Mouse (Mus musculus): ENCODE measurements around the gene Abhd2. TPM values are rescaled to one million over a fixed set of nuclear protein-coding genes. Genes with fewer than 3 reads are reported as not detected.

The Abhd2 gene
- polyA plus RNA-seq, 1 experiment from 2014 or later: 4.3 TPM

DNA sequence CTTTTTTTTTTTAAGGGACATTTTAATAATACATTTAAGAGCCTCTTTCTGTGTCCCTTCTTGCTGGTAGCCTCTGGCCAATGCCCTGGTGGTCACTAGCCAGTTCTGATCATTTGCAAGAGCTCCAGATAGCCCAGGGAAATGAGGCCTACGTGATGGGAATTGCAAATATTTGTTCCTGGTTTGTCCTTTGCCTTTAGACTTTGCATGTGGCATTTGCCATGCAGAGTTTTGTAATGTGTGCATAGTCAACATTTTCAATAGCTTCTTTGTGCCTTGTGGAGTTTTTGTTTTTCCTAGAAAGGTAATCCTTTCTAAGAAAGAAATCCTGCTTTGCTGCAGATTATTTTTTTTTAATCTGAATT lies 37.2 kb downstream of the Abhd2 start:
- no peak for ATAC-seq (ENCODE audit: extremely low read depth, insufficient number of reproducible peaks, low FRiP score, low TSS enrichment)
- H3K4me1 ChIP-seq: peaks cover 44% of the 10 kb centered on the region
- no peak overlapping the region for H3K27ac ChIP-seq (replicated peaks)
- WGBS: 77% methylated on average over 1 of the region's 1 CpGs
- no peak overlapping the region for H3K4me3 ChIP-seq
- no peaks in the 10 kb centered on the region for H3K36me3 ChIP-seq
- H3K27me3 ChIP-seq (replicated peaks): no peaks in the 10 kb centered on the region
- no peak overlapping the region for H3K4me2 ChIP-seq
- H3K9me3 ChIP-seq: no peaks in the 10 kb centered on the region
- H3K9ac ChIP-seq: no peak overlapping the region

DNA sequence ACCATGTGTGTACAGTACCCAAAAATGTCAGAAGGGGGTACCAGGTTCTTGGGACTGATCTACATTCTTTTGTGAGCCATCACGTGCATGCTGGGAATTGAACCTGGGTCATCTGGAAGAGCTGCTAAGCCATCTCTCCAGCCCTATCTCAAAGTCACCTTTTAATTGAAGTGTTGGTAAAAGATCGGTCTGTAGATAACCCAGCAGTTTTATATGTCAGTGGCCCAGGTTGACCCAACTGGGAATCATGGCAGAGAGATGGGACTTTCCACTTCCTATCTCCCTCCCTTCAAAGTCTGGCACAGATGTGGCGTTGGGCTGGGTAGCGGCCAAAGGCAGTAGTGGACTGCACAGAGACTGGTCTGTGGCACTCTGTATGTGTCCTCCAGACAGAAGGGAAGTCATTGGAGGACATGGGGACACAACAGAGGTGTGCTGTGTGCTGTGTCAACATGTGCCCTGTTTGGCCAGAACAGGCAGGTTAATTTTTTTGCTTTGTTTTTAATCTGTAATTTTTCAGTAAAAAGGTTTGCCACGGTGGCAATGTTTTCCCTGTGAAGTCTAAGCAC lies 38.5 kb downstream of the Abhd2 start:
- no peaks in the 10 kb centered on the region for H3K9me3 ChIP-seq
- WGBS: 85% methylated on average over 5 of the region's 5 CpGs
- no peak overlapping the region for H3K9ac ChIP-seq
- H3K4me3 ChIP-seq: no peak overlapping the region
- no peaks in the 10 kb centered on the region for H3K36me3 ChIP-seq
- H3K27me3 ChIP-seq (replicated peaks): no peaks in the 10 kb centered on the region
- H3K4me2 ChIP-seq: no peak overlapping the region
- no peak overlapping the region for H3K27ac ChIP-seq (replicated peaks)
- peaks cover 57% of the 10 kb centered on the region for H3K4me1 ChIP-seq
- no peak for ATAC-seq (ENCODE audit: extremely low read depth, insufficient number of reproducible peaks, low FRiP score, low TSS enrichment)

DNA sequence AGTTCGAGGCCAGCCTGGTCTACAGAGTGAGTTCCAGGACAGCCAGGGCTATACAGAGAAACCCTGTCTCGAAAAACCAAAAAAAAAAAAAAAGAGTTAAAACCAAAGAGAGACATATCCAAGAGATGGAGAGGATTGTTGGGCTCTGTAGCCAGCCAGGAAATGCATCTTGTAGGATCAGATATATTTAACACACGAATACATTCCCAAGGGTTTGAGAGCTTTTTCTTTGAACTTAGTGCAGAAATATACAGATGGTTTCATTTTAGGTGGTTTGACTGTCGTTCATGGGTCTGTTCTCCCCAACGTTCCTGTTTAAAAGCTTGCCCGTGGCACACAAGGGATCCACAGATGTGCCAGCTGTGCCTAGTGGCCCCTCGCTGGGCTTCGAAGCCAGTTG lies 39.2 kb downstream of the Abhd2 start:
- Histone ChIP-seq H3K27ac (replicated peaks) (no peak overlapping the region), H3K27me3 (replicated peaks) (no peaks in the 10 kb centered on the region), H3K9ac (no peak overlapping the region), H3K9me3 (no peaks in the 10 kb centered on the region), H3K4me2 (no peak overlapping the region), H3K4me1 (peaks cover 62% of the 10 kb centered on the region), H3K4me3 (no peak overlapping the region), H3K36me3 (no peaks in the 10 kb centered on the region)
- WGBS: 79% methylated on average over 7 of the region's 8 CpGs
- ATAC-seq (ENCODE audit: extremely low read depth, insufficient number of reproducible peaks, low FRiP score, low TSS enrichment): no peak

DNA sequence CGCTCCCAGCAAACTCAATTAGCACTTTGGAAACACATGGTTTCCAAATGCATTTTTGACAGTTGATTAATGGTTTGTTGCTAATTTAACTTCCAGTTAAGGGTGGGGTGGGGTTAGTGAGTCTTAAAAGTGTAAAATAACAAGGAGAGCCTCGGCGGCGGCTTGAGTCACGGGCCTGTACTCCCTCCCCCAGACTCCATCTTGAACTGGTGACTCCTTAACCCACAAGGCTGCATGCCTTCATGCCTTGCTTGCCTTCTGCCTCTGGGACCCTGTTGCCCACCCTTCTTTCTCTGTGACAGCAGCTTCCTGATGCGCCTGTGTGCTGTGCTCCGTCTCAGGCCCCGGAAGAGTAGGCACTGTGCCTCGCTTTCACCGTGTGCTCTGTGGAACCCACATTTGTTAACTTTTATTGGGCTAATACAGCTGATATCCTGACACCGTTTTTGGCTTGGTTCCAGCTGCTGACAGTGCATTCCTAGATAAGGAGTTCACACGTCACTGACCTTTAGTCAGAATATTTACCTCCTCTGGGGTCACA lies 40.6 kb downstream of the Abhd2 start:
- H3K36me3 ChIP-seq: no peaks in the 10 kb centered on the region
- no peaks in the 10 kb centered on the region for H3K9me3 ChIP-seq
- no peak overlapping the region for H3K4me3 ChIP-seq
- ATAC-seq (ENCODE audit: extremely low read depth, insufficient number of reproducible peaks, low FRiP score, low TSS enrichment): no peak; the same call in 1 of the 2 replicates
- no peaks in the 10 kb centered on the region for H3K27me3 ChIP-seq (replicated peaks)
- no peak overlapping the region for H3K9ac ChIP-seq
- peak overlapping the region; percentile 8; the same call in 1 of the 2 replicates for H3K4me2 ChIP-seq
- peaks cover 73% of the 10 kb centered on the region for H3K4me1 ChIP-seq
- 33% methylated on average over 12 of the region's 12 CpGs for WGBS
- no peak overlapping the region for H3K27ac ChIP-seq (replicated peaks)

DNA sequence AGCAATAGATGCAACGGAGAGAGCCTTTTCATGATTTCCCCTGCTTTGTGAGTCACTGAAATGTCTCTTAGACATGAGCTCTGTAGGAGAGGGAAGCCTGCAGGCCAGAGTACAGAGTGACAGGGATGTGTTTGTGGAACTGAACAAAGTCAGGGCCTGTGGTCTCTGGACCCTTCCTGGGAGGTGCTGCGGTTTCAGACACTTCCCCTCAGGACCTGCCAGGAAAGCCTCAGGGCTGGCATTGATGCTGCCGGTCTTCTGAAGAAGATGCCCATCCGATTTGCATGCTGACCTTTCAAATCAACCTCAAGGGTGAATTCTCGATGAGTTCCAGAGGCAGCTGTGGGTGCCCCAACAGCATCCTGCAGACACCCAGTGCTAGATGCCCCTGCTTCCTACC lies 41.5 kb downstream of the Abhd2 start:
- H3K9me3 ChIP-seq: no peaks in the 10 kb centered on the region
- ATAC-seq (ENCODE audit: extremely low read depth, insufficient number of reproducible peaks, low FRiP score, low TSS enrichment): no peak
- no peak overlapping the region for H3K27ac ChIP-seq (replicated peaks)
- no peaks in the 10 kb centered on the region for H3K27me3 ChIP-seq (replicated peaks)
- 61% methylated on average over 5 of the region's 5 CpGs for WGBS
- H3K4me1 ChIP-seq: peaks cover 63% of the 10 kb centered on the region
- no peak overlapping the region for H3K9ac ChIP-seq
- no peaks in the 10 kb centered on the region for H3K36me3 ChIP-seq
- H3K4me3 ChIP-seq: no peak overlapping the region
- no peak overlapping the region for H3K4me2 ChIP-seq

DNA sequence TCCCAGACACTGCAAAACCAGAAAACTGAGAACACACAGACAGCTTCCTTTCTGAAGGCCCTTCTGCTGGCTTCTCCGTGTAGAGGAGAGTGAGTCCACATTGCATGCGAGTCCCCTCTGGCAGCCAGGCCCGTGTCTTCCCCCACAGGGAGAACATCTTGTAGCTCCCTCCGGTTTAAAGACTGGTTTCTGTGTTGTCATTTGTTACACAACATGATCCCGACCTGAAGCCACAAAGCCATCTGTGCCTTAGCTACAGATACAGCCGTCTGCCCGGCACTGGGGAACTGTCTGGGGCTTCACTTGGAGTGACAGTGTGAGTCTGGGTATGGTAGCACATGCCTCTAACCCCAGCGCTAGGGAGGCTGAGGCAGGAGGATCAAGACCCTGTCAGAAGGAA lies 42.1 kb downstream of the Abhd2 start:
- no peak overlapping the region for H3K27ac ChIP-seq (replicated peaks)
- WGBS: 70% methylated on average over 8 of the region's 8 CpGs
- no peak overlapping the region for H3K4me3 ChIP-seq
- H3K9ac ChIP-seq: no peak overlapping the region
- H3K9me3 ChIP-seq: no peaks in the 10 kb centered on the region
- no peaks in the 10 kb centered on the region for H3K36me3 ChIP-seq
- ATAC-seq (ENCODE audit: extremely low read depth, insufficient number of reproducible peaks, low FRiP score, low TSS enrichment): no peak
- no peak overlapping the region for H3K4me2 ChIP-seq
- H3K4me1 ChIP-seq: peaks cover 57% of the 10 kb centered on the region
- H3K27me3 ChIP-seq (replicated peaks): no peaks in the 10 kb centered on the region

DNA sequence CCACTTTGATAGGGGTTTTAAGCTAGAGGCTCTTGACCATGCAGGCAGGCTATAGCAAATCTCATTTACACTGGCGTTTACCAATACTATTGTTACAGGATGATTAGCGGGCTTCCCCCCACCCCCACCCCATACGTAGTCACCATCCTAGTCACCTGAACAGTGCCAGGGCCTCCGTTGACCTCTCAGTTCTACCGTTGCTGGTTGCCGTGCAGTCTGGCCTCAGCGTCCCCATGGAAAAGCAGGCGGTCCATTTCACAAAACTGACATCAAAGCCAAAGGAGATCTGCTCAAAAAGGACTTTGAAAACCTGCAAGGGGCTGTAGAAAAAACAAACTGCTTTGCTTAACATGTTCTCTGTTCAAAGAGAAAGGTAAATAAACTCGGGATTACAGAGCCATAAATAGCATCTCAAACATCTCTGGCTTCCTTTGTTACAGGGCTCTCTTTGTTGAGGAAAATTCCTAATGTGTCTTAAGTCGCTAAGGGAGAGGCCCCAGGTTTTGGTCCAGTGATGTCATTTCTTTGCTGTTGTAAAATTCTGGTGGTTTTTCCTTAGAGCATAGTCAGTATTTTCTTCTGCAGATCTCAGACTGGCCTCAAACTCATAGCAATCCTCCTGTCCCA lies 43.2 kb downstream of the Abhd2 start:
- H3K4me2 ChIP-seq: no peak overlapping the region; the same call in 1 of the 2 replicates
- 34% methylated on average over 10 of the region's 10 CpGs for WGBS
- 0 out of 2 replicates have a peak overlapping the region, but pooled peaks have one; percentile 15 for H3K27ac ChIP-seq (replicated peaks)
- H3K4me1 ChIP-seq: peaks cover 52% of the 10 kb centered on the region
- no peak for ATAC-seq (ENCODE audit: extremely low read depth, insufficient number of reproducible peaks, low FRiP score, low TSS enrichment)
- H3K9me3 ChIP-seq: no peaks in the 10 kb centered on the region
- no peaks in the 10 kb centered on the region for H3K27me3 ChIP-seq (replicated peaks)
- H3K4me3 ChIP-seq: no peak overlapping the region
- H3K9ac ChIP-seq: 0 out of 2 replicates have a peak overlapping the region, but pooled peaks have one; percentile 14
- no peaks in the 10 kb centered on the region for H3K36me3 ChIP-seq

DNA sequence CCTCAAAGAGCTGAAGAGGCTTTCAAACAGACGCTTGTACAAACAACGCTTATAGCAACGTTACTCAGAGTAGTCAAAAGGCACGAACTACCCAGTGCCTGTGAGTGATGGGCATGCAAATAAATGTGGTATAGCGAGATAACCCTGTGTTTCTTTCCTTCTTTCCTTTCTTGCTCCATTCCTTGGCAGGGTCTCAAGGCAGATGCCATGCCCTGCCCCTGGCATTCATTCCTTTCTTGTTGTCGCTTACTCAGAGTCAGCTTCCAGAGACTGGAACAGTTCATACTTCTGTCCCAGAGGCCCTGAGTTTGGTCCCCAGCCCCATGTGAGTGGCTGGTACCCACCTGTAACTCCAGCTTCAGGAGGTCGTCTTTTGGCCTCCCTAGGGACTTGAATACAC lies 44.6 kb downstream of the Abhd2 start:
- H3K4me2 ChIP-seq: no peak overlapping the region
- peaks cover 49% of the 10 kb centered on the region for H3K4me1 ChIP-seq
- H3K4me3 ChIP-seq: no peak overlapping the region
- H3K27ac ChIP-seq (replicated peaks): no peak overlapping the region
- H3K27me3 ChIP-seq (replicated peaks): no peaks in the 10 kb centered on the region
- WGBS: 70% methylated on average over 7 of the region's 7 CpGs
- no peak for ATAC-seq (ENCODE audit: extremely low read depth, insufficient number of reproducible peaks, low FRiP score, low TSS enrichment)
- no peaks in the 10 kb centered on the region for H3K9me3 ChIP-seq
- no peak overlapping the region for H3K9ac ChIP-seq
- no peaks in the 10 kb centered on the region for H3K36me3 ChIP-seq

DNA sequence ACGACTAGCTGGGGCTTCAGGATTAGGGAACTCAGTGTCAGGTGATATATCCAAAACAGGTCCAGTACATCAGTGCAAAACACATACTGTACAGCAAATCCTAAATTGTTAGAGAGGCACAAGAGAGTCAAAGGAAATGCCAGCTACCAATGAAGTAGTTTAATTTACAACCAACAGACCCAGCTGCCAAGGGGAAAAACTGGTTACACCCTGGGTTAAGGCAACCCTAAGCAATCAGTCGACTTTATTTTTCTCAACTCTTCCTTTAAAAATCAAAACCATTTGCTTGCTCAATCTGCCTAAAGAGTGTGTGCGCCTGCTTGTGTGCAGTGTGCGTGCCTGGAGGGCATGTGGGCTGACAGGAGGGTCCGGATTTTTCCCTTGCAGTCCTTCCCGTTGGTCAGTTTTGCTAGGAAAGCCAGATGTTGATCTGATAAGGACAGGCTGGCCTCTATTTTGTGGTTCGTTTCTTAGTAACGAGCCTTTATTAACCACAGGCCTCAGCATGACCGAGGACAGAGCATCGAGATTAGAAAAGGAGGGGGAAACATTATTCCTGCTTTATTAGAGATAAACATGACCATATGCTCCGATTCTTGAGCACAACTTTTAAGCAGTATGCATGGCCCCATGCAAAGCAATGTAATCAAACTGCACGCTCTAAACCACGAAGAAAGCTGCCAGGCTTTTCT lies 45.3 kb downstream of the Abhd2 start:
- H3K36me3 ChIP-seq: peaks cover under 1% of the 10 kb centered on the region; the same call in 1 of the 2 replicates
- no peak overlapping the region for H3K4me2 ChIP-seq
- peaks cover 43% of the 10 kb centered on the region for H3K4me1 ChIP-seq
- H3K9me3 ChIP-seq: no peaks in the 10 kb centered on the region
- H3K27ac ChIP-seq (replicated peaks): no peak overlapping the region
- H3K9ac ChIP-seq: no peak overlapping the region
- H3K4me3 ChIP-seq: no peak overlapping the region
- 67% methylated on average over 13 of the region's 13 CpGs for WGBS
- no peak for ATAC-seq (ENCODE audit: extremely low read depth, insufficient number of reproducible peaks, low FRiP score, low TSS enrichment)
- H3K27me3 ChIP-seq (replicated peaks): no peaks in the 10 kb centered on the region

DNA sequence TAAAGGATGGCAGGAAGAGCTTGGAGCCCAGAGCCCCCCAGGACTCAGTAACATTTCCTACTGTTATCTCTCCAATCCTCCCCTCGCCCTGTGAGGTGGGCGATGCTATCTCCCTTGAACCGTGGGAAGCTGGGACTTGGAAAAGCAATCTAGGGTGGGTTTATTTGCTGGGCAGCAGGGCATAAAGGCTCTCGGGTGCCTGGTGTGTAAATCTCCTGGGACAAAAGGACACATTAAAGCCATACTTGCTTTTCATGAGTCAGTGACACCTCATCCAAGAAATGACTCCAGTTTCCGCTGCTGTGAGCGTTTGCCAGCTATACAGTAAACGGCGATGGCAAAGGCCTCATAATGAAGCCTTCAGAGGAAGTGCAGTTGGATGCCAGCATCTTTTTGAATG lies 50.9 kb downstream of the Abhd2 start:
- H3K36me3 ChIP-seq: peaks cover 45% of the 10 kb centered on the region
- H3K27ac ChIP-seq (replicated peaks): no peak overlapping the region
- H3K4me1 ChIP-seq: peaks cover 8% of the 10 kb centered on the region
- ATAC-seq (ENCODE audit: extremely low read depth, insufficient number of reproducible peaks, low FRiP score, low TSS enrichment): no peak
- 71% methylated on average over 8 of the region's 8 CpGs for WGBS
- no peaks in the 10 kb centered on the region for H3K27me3 ChIP-seq (replicated peaks)
- H3K9me3 ChIP-seq: no peaks in the 10 kb centered on the region
- H3K4me3 ChIP-seq: no peak overlapping the region
- no peak overlapping the region for H3K9ac ChIP-seq
- no peak overlapping the region for H3K4me2 ChIP-seq

DNA sequence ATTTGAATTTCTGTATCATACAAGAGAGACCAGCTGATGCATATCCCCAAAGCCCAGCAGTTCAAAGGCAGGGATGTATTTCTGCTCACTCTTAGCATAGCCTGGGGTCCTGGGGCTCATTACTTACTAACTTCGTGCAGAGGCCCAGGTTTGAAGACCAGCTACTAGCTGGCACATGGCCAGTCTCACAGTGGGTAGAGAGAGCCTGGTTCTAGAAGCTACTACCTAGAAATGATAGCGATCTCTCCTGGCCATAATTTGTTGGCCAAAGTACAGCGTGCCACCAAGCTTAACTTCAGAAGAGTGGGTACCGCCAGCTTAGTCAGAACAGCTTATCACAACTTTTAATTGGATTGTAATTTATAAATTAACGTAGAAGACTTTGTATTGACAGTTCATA lies 55.8 kb downstream of the Abhd2 start:
- H3K27ac ChIP-seq (replicated peaks): no peak overlapping the region
- WGBS: 89% methylated on average over 5 of the region's 5 CpGs
- no peak overlapping the region for H3K9ac ChIP-seq
- H3K4me2 ChIP-seq: no peak overlapping the region
- no peak for ATAC-seq (ENCODE audit: extremely low read depth, insufficient number of reproducible peaks, low FRiP score, low TSS enrichment)
- no peaks in the 10 kb centered on the region for H3K27me3 ChIP-seq (replicated peaks)
- no peaks in the 10 kb centered on the region for H3K9me3 ChIP-seq
- H3K4me3 ChIP-seq: no peak overlapping the region
- H3K36me3 ChIP-seq: peaks cover 61% of the 10 kb centered on the region
- peaks cover 10% of the 10 kb centered on the region for H3K4me1 ChIP-seq

Data from heart, embryonic 13.5 days (tissue).